8 mouse cellular contexts compared by ENCODE assay signal in the genomic region with DNA sequence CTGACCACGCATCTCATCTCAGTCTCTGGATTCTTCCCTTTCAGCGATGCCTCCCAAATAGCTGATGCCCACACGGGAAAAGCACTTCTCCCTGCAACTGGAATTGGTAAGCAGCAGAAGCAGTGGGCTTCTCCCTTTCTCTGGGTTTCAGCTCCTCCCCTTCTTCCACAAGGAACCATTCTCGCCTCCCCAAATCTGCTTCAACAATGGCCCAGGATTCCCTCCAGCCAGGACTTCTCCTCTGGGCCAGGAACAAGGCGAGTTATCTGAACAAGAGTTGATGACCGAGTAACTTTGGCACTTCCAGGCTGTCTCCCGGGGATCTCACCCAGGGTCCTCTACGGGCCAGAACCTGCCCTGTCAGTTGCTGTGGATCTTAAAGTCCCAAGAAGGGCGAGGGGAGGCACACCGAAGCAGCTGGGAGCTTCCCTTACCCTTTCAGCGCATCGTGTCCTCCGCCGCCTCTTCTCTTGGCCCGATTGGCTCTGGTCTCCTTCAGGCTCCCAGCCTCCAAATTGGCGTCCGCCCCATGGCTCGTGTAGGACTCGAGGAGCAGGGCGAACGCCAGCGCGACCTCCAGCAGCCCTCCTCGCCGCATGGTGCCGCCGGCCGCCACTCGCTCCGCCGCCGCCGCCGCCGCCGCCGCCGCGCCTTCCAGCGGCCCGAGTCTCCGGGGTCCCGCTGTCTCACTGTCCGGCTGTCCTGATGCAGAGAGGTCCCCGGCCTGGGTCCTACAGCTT. TPM values are rescaled to one million over a fixed set of nuclear protein-coding genes. Genes with fewer than 3 reads are reported as not detected.
DNase-seq lines count a peak whose midpoint lies in the region; ATAC-seq and TF ChIP-seq lines count a peak whose summit lies in the region.

A gene (plus strand): TSS at position 84 of the 740 bp plus-strand sequence.

- DNase-seq in kidney, adult 2 months = peak; percentile 29
- no peak for DNase-seq in kidney, adult 9 months
- peak; percentile 31 to 49 for DNase-seq in cerebellum, postnatal 4 days (ENCODE audit: low spot score in 2 of 2)
- peak; percentile 69 for DNase-seq in gastrocnemius, postnatal 25 days
- DNase-seq in hindbrain, postnatal 0 days (ENCODE audit: low spot score) = peak; percentile 69

- no peak for TF ChIP-seq CTCF in kidney, adult 2 months (conservative IDR thresholded peaks at IDR 0.05; ENCODE audit: insufficient read depth, insufficient read length, low read depth, low read length)
- no peak for TF ChIP-seq CTCF in hindbrain, postnatal 0 days (IDR thresholded peaks at IDR 0.05; ENCODE audit: low read depth)

- no peak for TF ChIP-seq POLR2A in kidney, adult 2 months (IDR thresholded peaks at IDR 0.05; ENCODE audit: low read depth, low read length)

- H3K9ac ChIP-seq in hindbrain, postnatal 0 days (replicated peaks; ENCODE audit: low read length) = peak within 1 kb of the TSS; percentile 68
- no peak within 1 kb of the TSS for H3K9ac ChIP-seq in liver, embryonic 16.5 days (ENCODE audit: low read depth, low read length)
- peak within 1 kb of the TSS; percentile 71 for H3K9ac ChIP-seq in neural tube, embryonic 15.5 days (replicated peaks)

- 3% methylated on average over 44 of the region's 45 CpGs for WGBS in kidney, adult 2 months
- WGBS in hindbrain, postnatal 0 days = 2% methylated on average over 45 of the region's 45 CpGs
- whole genome bisulfite sequencing in liver, embryonic 16.5 days (ENCODE audit: insufficient replicate concordance) = 2% methylated on average over 42 of the region's 45 CpGs
- WGBS in neural tube, embryonic 15.5 days = under 1% methylated on average over 44 of the region's 45 CpGs

- peak within 1 kb of the TSS; percentile 98 for H3K4me2 ChIP-seq in hindbrain, postnatal 0 days (ENCODE audit: low read depth, low read length)
- peak within 1 kb of the TSS; percentile 39 for H3K4me2 ChIP-seq in liver, embryonic 16.5 days (ENCODE audit: low read depth, low read length)
- H3K4me2 ChIP-seq in neural tube, embryonic 15.5 days = peak within 1 kb of the TSS; percentile 93

- H3K4me3 ChIP-seq in kidney, adult 2 months (ENCODE audit: insufficient read depth, low read depth, low read length) = peak within 1 kb of the TSS; percentile 58
- peak within 1 kb of the TSS; percentile 65 for H3K4me3 ChIP-seq in hindbrain, postnatal 0 days (ENCODE audit: low read length)
- H3K4me3 ChIP-seq in liver, embryonic 16.5 days (ENCODE audit: low read depth, low read length) = peak within 1 kb of the TSS; percentile 40
- peak within 1 kb of the TSS; percentile 77 for H3K4me3 ChIP-seq in neural tube, embryonic 15.5 days (replicated peaks)

- ATAC-seq in hindbrain, postnatal 0 days = peak; percentile 42; the same call in 1 of the 2 replicates
- ATAC-seq in liver, embryonic 16.5 days (ENCODE audit: low read depth) = no peak
- ATAC-seq in neural tube, embryonic 15.5 days (ENCODE audit: low FRiP score) = peak; percentile 66
- ATAC-seq in erythroid progenitor cell, adult 5-6 weeks (replicated peaks; ENCODE audit: low FRiP score, poor library complexity, severe bottlenecking) = no peak

- H3K4me1 ChIP-seq in kidney, adult 2 months (ENCODE audit: control insufficient read depth, insufficient read depth, low read length) = no peaks in the 10 kb centered on the region
- H3K4me1 ChIP-seq in hindbrain, postnatal 0 days (ENCODE audit: insufficient read depth, low read length) = peaks cover 9% of the 10 kb centered on the region; the same call in 1 of the 2 replicates
- H3K4me1 ChIP-seq in liver, embryonic 16.5 days (ENCODE audit: control insufficient read depth, low read depth, low read length) = no peaks in the 10 kb centered on the region
- peaks cover 18% of the 10 kb centered on the region for H3K4me1 ChIP-seq in neural tube, embryonic 15.5 days

- no peaks in the 10 kb centered on the region for H3K27me3 ChIP-seq in kidney, adult 2 months (replicated peaks; ENCODE audit: control insufficient read depth, insufficient read depth, low read length)
- 0 out of 2 replicates have a peak, but pooled peaks cover 3% of the 10 kb centered on the region for H3K27me3 ChIP-seq in hindbrain, postnatal 0 days (ENCODE audit: insufficient read depth, low read length)
- H3K27me3 ChIP-seq in liver, embryonic 16.5 days (ENCODE audit: control insufficient read depth, insufficient read depth, low read depth, low read length) = peaks cover 41% of the 10 kb centered on the region
- H3K27me3 ChIP-seq in neural tube, embryonic 15.5 days (replicated peaks) = peaks cover 5% of the 10 kb centered on the region

- H3K36me3 ChIP-seq in kidney, adult 2 months (ENCODE audit: control insufficient read depth, insufficient read depth, low read length) = no peaks in the 10 kb centered on the region
- H3K36me3 ChIP-seq in hindbrain, postnatal 0 days (ENCODE audit: insufficient read depth, low read length) = no peaks in the 10 kb centered on the region
- H3K36me3 ChIP-seq in liver, embryonic 16.5 days (ENCODE audit: control insufficient read depth, insufficient read depth) = no peaks in the 10 kb centered on the region
- H3K36me3 ChIP-seq in neural tube, embryonic 15.5 days = no peaks in the 10 kb centered on the region

- no peaks in the 10 kb centered on the region for H3K9me3 ChIP-seq in hindbrain, postnatal 0 days (ENCODE audit: low read length)
- no peaks in the 10 kb centered on the region for H3K9me3 ChIP-seq in liver, embryonic 16.5 days (replicated peaks; ENCODE audit: control insufficient read depth, low read length)
- no peaks in the 10 kb centered on the region for H3K9me3 ChIP-seq in neural tube, embryonic 15.5 days (replicated peaks)

- no peak within 1 kb of the TSS for H3K27ac ChIP-seq in kidney, adult 2 months (ENCODE audit: insufficient read depth, low read depth, low read length)
- peak within 1 kb of the TSS; percentile 75 for H3K27ac ChIP-seq in hindbrain, postnatal 0 days
- H3K27ac ChIP-seq in liver, embryonic 16.5 days (ENCODE audit: low read length) = no peak within 1 kb of the TSS
- peak within 1 kb of the TSS; percentile 79 for H3K27ac ChIP-seq in neural tube, embryonic 15.5 days (replicated peaks)

RNA-seq across cellular contexts. Expression of the gene that starts here (rescaled TPM):
- 0.05 and 0.06 TPM in 2 replicates for polyA plus RNA-seq in kidney, adult 2 months (2012; rRNA removed)
- under 1 TPM; 0.08 to 0.15 TPM for total RNA-seq in gastrocnemius, postnatal 25 days (2021)
- total RNA-seq in hindbrain, postnatal 0 days (2014; rRNA removed) = 0.07 TPM in 1 of 2 replicates, not detected in the other
- 0.14 and 0.20 TPM in 2 replicates for polyA plus RNA-seq in hindbrain, postnatal 0 days (2015; fragmentation: Nextera tagmentation; extraction: Ambion mirVana)
- not detected in 2 replicates for polyA plus RNA-seq in liver, embryonic 16.5 days (2015; fragmentation: Nextera tagmentation; extraction: Ambion mirVana)
- polyA plus RNA-seq in neural tube, embryonic 15.5 days (2015; fragmentation: Nextera tagmentation; extraction: Ambion mirVana) = 0.26 and 0.27 TPM in 2 replicates
- not detected in 2 replicates for total RNA-seq in erythroid progenitor cell, adult 5-6 weeks (2015; ENCODE audit: low replicate concordance)
- total RNA-seq in erythroid progenitor cell, adult 5-6 weeks (2017; ENCODE audit: low replicate concordance) = not detected in 2 replicates

Comparison
In these comparisons a context has a peak if more than half of its experiments do, and no peak if none do; other contexts are left out.
1. Peak in DNase-seq and H3K4me3 ChIP-seq in kidney, adult 2 months; RNA of the gene not detected or under 1 TPM.
2. Peak in DNase-seq in gastrocnemius, postnatal 25 days; RNA of the gene not detected or under 1 TPM.
3. Peak in DNase-seq, ATAC-seq, H3K4me3 ChIP-seq, H3K27ac ChIP-seq, H3K9ac ChIP-seq and H3K4me2 ChIP-seq in hindbrain, postnatal 0 days; RNA of the gene not detected or under 1 TPM.
4. Peak in ATAC-seq, H3K4me3 ChIP-seq, H3K27ac ChIP-seq, H3K9ac ChIP-seq and H3K4me2 ChIP-seq in neural tube, embryonic 15.5 days; RNA of the gene not detected or under 1 TPM.
5. H3K4me2 ChIP-seq: peak in every context shown above with its lines; median percentile 98 in hindbrain, postnatal 0 days; 93 in neural tube, embryonic 15.5 days; 39 in liver, embryonic 16.5 days.